Mouse (Mus musculus): ENCODE measurements around the gene Gm47841.

The Gm47841 gene

GRCm38 (mm10) chr15:101075150-101075549 lies 28.0 kb upstream of the Gm47841 start:
- in situ Hi-C loops (cut with MboI; ENCODE audit: unreplicated experiment in 2 of 2) = no loop called here

- in situ Hi-C loops (cut with MboI; ENCODE audit: unreplicated experiment in 2 of 2) = loop anchor here in 1 of 2 experiments (25.0 kb wide), 1 partner anchor 1512 kb away; no protein-coding TSS in a partner anchor
Measured at GRCm38 (mm10) chr15:101074067-101074466, 26.9 kb upstream of the Gm47841 start.

- in situ Hi-C loops (cut with MboI; ENCODE audit: unreplicated experiment in 2 of 2) = loop anchor here in 1 of 2 experiments (25.0 kb wide), 1 partner anchor 1510 kb away; no protein-coding TSS in a partner anchor
Measured at GRCm38 (mm10) chr15:101072736-101073135, 25.5 kb upstream of the Gm47841 start.

- in situ Hi-C loops (cut with MboI; ENCODE audit: unreplicated experiment in 2 of 2) = loop anchor here in 1 of 2 experiments (25.0 kb wide), 1 partner anchor 1508 kb away; no protein-coding TSS in a partner anchor
Measured at GRCm38 (mm10) chr15:101070762-101071161, 23.6 kb upstream of the Gm47841 start.

- in situ Hi-C loops (cut with MboI; ENCODE audit: unreplicated experiment in 2 of 2) = loop anchor here in 1 of 2 experiments (25.0 kb wide), 1 partner anchor 1507 kb away; no protein-coding TSS in a partner anchor
Measured at GRCm38 (mm10) chr15:101069641-101070190, 22.5 kb upstream of the Gm47841 start.

- in situ Hi-C loops (cut with MboI; ENCODE audit: unreplicated experiment in 2 of 2) = loop anchor here in 1 of 2 experiments (25.0 kb wide), 1 partner anchor 1506 kb away; no protein-coding TSS in a partner anchor
Measured at GRCm38 (mm10) chr15:101068671-101069070, 21.5 kb upstream of the Gm47841 start.

- in situ Hi-C loops (cut with MboI; ENCODE audit: unreplicated experiment in 2 of 2) = loop anchor here in 1 of 2 experiments (25.0 kb wide), 1 partner anchor 1506 kb away; no protein-coding TSS in a partner anchor
Measured at GRCm38 (mm10) chr15:101068029-101068428, 20.8 kb upstream of the Gm47841 start.

- in situ Hi-C loops (cut with MboI; ENCODE audit: unreplicated experiment in 2 of 2) = loop anchor here in 1 of 2 experiments (25.0 kb wide), 1 partner anchor 1505 kb away; no protein-coding TSS in a partner anchor
Measured at GRCm38 (mm10) chr15:101066920-101067696, 19.9 kb upstream of the Gm47841 start.

- in situ Hi-C loops (cut with MboI; ENCODE audit: unreplicated experiment in 2 of 2) = loop anchor here in 1 of 2 experiments (25.0 kb wide), 1 partner anchor 1504 kb away; no protein-coding TSS in a partner anchor
Measured at GRCm38 (mm10) chr15:101066364-101066847, 19.2 kb upstream of the Gm47841 start.

GRCm38 (mm10) chr15:101065069-101065468 lies 17.9 kb upstream of the Gm47841 start:
- in situ Hi-C loops (cut with MboI; ENCODE audit: unreplicated experiment in 2 of 2) = loop anchor here in 1 of 2 experiments (25.0 kb wide), 1 partner anchor 1503 kb away; no protein-coding TSS in a partner anchor

- in situ Hi-C loops (cut with MboI; ENCODE audit: unreplicated experiment in 2 of 2) = loop anchor here in 1 of 2 experiments (25.0 kb wide), 1 partner anchor 1498 kb away; no protein-coding TSS in a partner anchor
Measured at GRCm38 (mm10) chr15:101060280-101060852, 13.2 kb upstream of the Gm47841 start.

GRCm38 (mm10) chr15:101059570-101060279 lies 12.5 kb upstream of the Gm47841 start:
- in situ Hi-C loops (cut with MboI; ENCODE audit: unreplicated experiment in 2 of 2) = loop anchor here in 1 of 2 experiments (25.0 kb wide), 1 partner anchor 1497 kb away; no protein-coding TSS in a partner anchor

GRCm38 (mm10) chr15:101056225-101056624 lies 9.0 kb upstream of the Gm47841 start:
- in situ Hi-C loops (cut with MboI; ENCODE audit: unreplicated experiment in 2 of 2) = loop anchor here in 1 of 2 experiments (25.0 kb wide), 1 partner anchor 1494 kb away; no protein-coding TSS in a partner anchor

- in situ Hi-C loops (cut with MboI; ENCODE audit: unreplicated experiment in 2 of 2) = loop anchor here in 1 of 2 experiments (25.0 kb wide), 1 partner anchor 1492 kb away; no protein-coding TSS in a partner anchor
Measured at GRCm38 (mm10) chr15:101054541-101054940, 7.3 kb upstream of the Gm47841 start.

- in situ Hi-C loops (cut with MboI; ENCODE audit: unreplicated experiment in 2 of 2) = loop anchor here in 1 of 2 experiments (25.0 kb wide), 1 partner anchor 1492 kb away; no protein-coding TSS in a partner anchor
Measured at GRCm38 (mm10) chr15:101053832-101054459, 6.7 kb upstream of the Gm47841 start.

GRCm38 (mm10) chr15:101052560-101053501 lies 5.6 kb upstream of the Gm47841 start:
- in situ Hi-C loops (cut with MboI; ENCODE audit: unreplicated experiment in 2 of 2) = loop anchor here in 1 of 2 experiments (25.0 kb wide), 1 partner anchor 1491 kb away; no protein-coding TSS in a partner anchor

- in situ Hi-C loops (cut with MboI; ENCODE audit: unreplicated experiment in 2 of 2) = loop anchor here in 1 of 2 experiments (25.0 kb wide), 1 partner anchor 1490 kb away; no protein-coding TSS in a partner anchor
Measured at GRCm38 (mm10) chr15:101051869-101052268, 4.7 kb upstream of the Gm47841 start.
